Mouse (Mus musculus) erythroblast, embryonic 14.5 days (primary cell): ENCODE measurements at regions not wholly inside any gene's neighbourhood (a gene's known extent, or its start where the extent isn't known, plus 50 kb on each side); places are given as distances from the start of the nearest gene placed in this dataset.

Experiments used
- H3K27me3 ChIP-seq: 2 replicates; pipeline ENCODE4 v1.6.1; 2012; ENCODE audit warnings: inconsistent platforms; ENCODE audit not compliant: control insufficient read depth
- H3K36me3 ChIP-seq: 2 replicates; pipeline ENCODE4 v1.6.1; 2012; ENCODE audit warnings: mild to moderate bottlenecking, inconsistent platforms; ENCODE audit not compliant: control insufficient read depth
- H3K4me1 ChIP-seq: 2 replicates; pipeline ENCODE4 v1.6.1; 2012; ENCODE audit warnings: inconsistent platforms; ENCODE audit not compliant: control insufficient read depth
- H3K4me3 ChIP-seq: replicated peaks from 2 replicates; pipeline ENCODE3; 2012; ENCODE audit warnings: moderate library complexity, mild to moderate bottlenecking, inconsistent platforms
- H3K9me3 ChIP-seq: 2 replicates; pipeline ENCODE4 v1.6.1; 2012; ENCODE audit warnings: low read length, inconsistent platforms, mixed read lengths; ENCODE audit not compliant: control insufficient read depth
- GATA1 ChIP-seq: IDR thresholded peaks from 2 replicates; pipeline ENCODE4 v1.6.1; 2012; ENCODE audit warnings: low read length, inconsistent platforms, mixed read lengths
- TAL1 ChIP-seq: IDR thresholded peaks from 3 replicates; pipeline ENCODE4 v1.6.1; 2012; ENCODE audit warnings: low read length, inconsistent platforms, mixed read lengths

GRCm38 (mm10) chr4:89457861-89458260, 147.0 kb upstream of the Cdkn2b start:
- Histone ChIP-seq H3K9me3 (no peaks in the 10 kb centered on the region), H3K36me3 (no peaks in the 10 kb centered on the region), H3K4me3 (no peak overlapping the region), H3K27me3 (no peaks in the 10 kb centered on the region), H3K4me1 (no peaks in the 10 kb centered on the region)
- no peak for TF ChIP-seq TAL1
- TF ChIP-seq GATA1: no peak

- H3K4me1 ChIP-seq: no peaks in the 10 kb centered on the region
- no peak for TF ChIP-seq GATA1
- TF ChIP-seq TAL1: no peak
- no peaks in the 10 kb centered on the region for H3K9me3 ChIP-seq
- H3K4me3 ChIP-seq: no peak overlapping the region
- H3K36me3 ChIP-seq: no peaks in the 10 kb centered on the region
- H3K27me3 ChIP-seq: no peaks in the 10 kb centered on the region
Observed at GRCm38 (mm10) chr4:89454926-89455325, 144.1 kb upstream of the Cdkn2b start.

GRCm38 (mm10) chr4:89453051-89453450, 142.2 kb upstream of the Cdkn2b start:
- no peaks in the 10 kb centered on the region for H3K27me3 ChIP-seq
- no peak overlapping the region for H3K4me3 ChIP-seq
- no peak for TF ChIP-seq TAL1
- TF ChIP-seq GATA1: no peak
- H3K36me3 ChIP-seq: no peaks in the 10 kb centered on the region
- no peaks in the 10 kb centered on the region for H3K4me1 ChIP-seq
- H3K9me3 ChIP-seq: no peaks in the 10 kb centered on the region

GRCm38 (mm10) chr4:89451741-89452140, 140.9 kb upstream of the Cdkn2b start:
- Histone ChIP-seq H3K36me3 (no peaks in the 10 kb centered on the region), H3K4me3 (no peak overlapping the region), H3K9me3 (no peaks in the 10 kb centered on the region), H3K27me3 (no peaks in the 10 kb centered on the region), H3K4me1 (no peaks in the 10 kb centered on the region)
- no peak for TF ChIP-seq TAL1
- TF ChIP-seq GATA1: no peak

- no peaks in the 10 kb centered on the region for H3K36me3 ChIP-seq
- H3K4me1 ChIP-seq: peaks cover 11% of the 10 kb centered on the region
- H3K27me3 ChIP-seq: no peaks in the 10 kb centered on the region
- no peak overlapping the region for H3K4me3 ChIP-seq
- H3K9me3 ChIP-seq: no peaks in the 10 kb centered on the region
- TF ChIP-seq TAL1 (no peak), GATA1 (no peak)
Observed at GRCm38 (mm10) chr4:89446765-89447487, 136.1 kb upstream of the Cdkn2b start.

GRCm38 (mm10) chr4:89446156-89446716, 135.4 kb upstream of the Cdkn2b start:
- Histone ChIP-seq H3K4me3 (no peak overlapping the region), H3K27me3 (no peaks in the 10 kb centered on the region), H3K9me3 (no peaks in the 10 kb centered on the region), H3K36me3 (no peaks in the 10 kb centered on the region), H3K4me1 (peaks cover 11% of the 10 kb centered on the region)
- TF ChIP-seq GATA1 (no peak), TAL1 (no peak)

- TF ChIP-seq TAL1 (no peak), GATA1 (no peak)
- Histone ChIP-seq H3K4me1 (peaks cover 11% of the 10 kb centered on the region), H3K36me3 (no peaks in the 10 kb centered on the region), H3K4me3 (no peak overlapping the region), H3K9me3 (no peaks in the 10 kb centered on the region), H3K27me3 (no peaks in the 10 kb centered on the region)
Observed at GRCm38 (mm10) chr4:89445214-89446155, 134.6 kb upstream of the Cdkn2b start.

- H3K9me3 ChIP-seq: no peaks in the 10 kb centered on the region
- H3K27me3 ChIP-seq: no peaks in the 10 kb centered on the region
- no peak overlapping the region for H3K4me3 ChIP-seq
- TF ChIP-seq TAL1: no peak
- TF ChIP-seq GATA1: no peak
- H3K4me1 ChIP-seq: peaks cover 11% of the 10 kb centered on the region
- H3K36me3 ChIP-seq: no peaks in the 10 kb centered on the region
Observed at GRCm38 (mm10) chr4:89442526-89442925, 131.7 kb upstream of the Cdkn2b start.

GRCm38 (mm10) chr4:89440821-89441220, 130.0 kb upstream of the Cdkn2b start:
- TF ChIP-seq TAL1: no peak
- TF ChIP-seq GATA1: no peak
- Histone ChIP-seq H3K36me3 (no peaks in the 10 kb centered on the region), H3K9me3 (no peaks in the 10 kb centered on the region), H3K4me3 (no peak overlapping the region), H3K27me3 (no peaks in the 10 kb centered on the region), H3K4me1 (peaks cover 9% of the 10 kb centered on the region)
